Comparison of ENCODE assay signal across 9 mouse cellular contexts in genomic region chr11:95538378-95539104, GRCm38 (mm10). TPM values are rescaled to one million over a fixed set of nuclear protein-coding genes. Genes with fewer than 3 reads are reported as not detected.
A peak's percentile ranks its signal among the peaks of the same experiment; 100 is the strongest.
DNase-seq lines count a peak whose midpoint lies in the region; ATAC-seq lines count a peak whose summit lies in the region.
"Had no signal": no experiment of that assay in that cellular context is flagged by ENCODE, and none has a peak within 500 bp of the region (broad histone marks: within the 10 kb centered on the region; RNA-seq: fewer than 3 reads in every experiment).

No protein-coding gene starts in this region.

- H3K9ac ChIP-seq in lung, embryonic 16.5 days (ENCODE audit: low read length) = no peak overlapping the region
- no peak overlapping the region for H3K9ac ChIP-seq in embryonic facial prominence, embryonic 12.5 days
- H3K9ac ChIP-seq: hindbrain, embryonic 15.5 days had no signal

- DNase-seq in cerebellum, postnatal 14 days = peak; percentile 62 to 78
- DNase-seq in cerebellum, adult 11-12 months = no peak
- DNase-seq in lung, postnatal 36 days = no peak
- peak; percentile 60 to 69 for DNase-seq in kidney, postnatal 36 days
- no peak for DNase-seq in spleen, postnatal 10 days (ENCODE audit: low spot score in 2 of 2)
- DNase-seq in Muller cell, postnatal 12 days (ENCODE audit: inconsistent ontology term) = no peak

- H3K27ac ChIP-seq in lung, embryonic 16.5 days (ENCODE audit: low read length) = no peak overlapping the region
- H3K27ac ChIP-seq in embryonic facial prominence, embryonic 12.5 days = peak overlapping the region; percentile 13; the same call in 1 of the 2 replicates
- H3K27ac ChIP-seq: hindbrain, embryonic 15.5 days had no signal

- H3K27me3 ChIP-seq in lung, embryonic 16.5 days (ENCODE audit: control insufficient read depth, insufficient read depth, low read depth, low read length) = no peaks in the 10 kb centered on the region
- no peaks in the 10 kb centered on the region; the same call in 1 of the 2 replicates for H3K27me3 ChIP-seq in embryonic facial prominence, embryonic 12.5 days
- H3K27me3 ChIP-seq: hindbrain, embryonic 15.5 days had no signal

- WGBS in lung, embryonic 16.5 days = 61% methylated on average over 15 of the region's 15 CpGs
- WGBS in embryonic facial prominence, embryonic 12.5 days = 71% methylated on average over 15 of the region's 15 CpGs

- no peak overlapping the region for H3K4me3 ChIP-seq in lung, embryonic 16.5 days (ENCODE audit: low read length)
- H3K4me3 ChIP-seq in embryonic facial prominence, embryonic 12.5 days = no peak overlapping the region
- H3K4me3 ChIP-seq: hindbrain, embryonic 15.5 days had no signal

- H3K36me3 ChIP-seq in lung, embryonic 16.5 days (ENCODE audit: control insufficient read depth, insufficient read depth, low read length) = no peaks in the 10 kb centered on the region
- H3K36me3 ChIP-seq in embryonic facial prominence, embryonic 12.5 days = no peaks in the 10 kb centered on the region
- H3K36me3 ChIP-seq: hindbrain, embryonic 15.5 days had no signal

- H3K4me1 ChIP-seq in lung, embryonic 16.5 days (replicated peaks; ENCODE audit: control insufficient read depth, insufficient read depth, low read length) = peaks cover 4% of the 10 kb centered on the region
- H3K4me1 ChIP-seq in embryonic facial prominence, embryonic 12.5 days = peaks cover 38% of the 10 kb centered on the region

- H3K4me2 ChIP-seq in lung, embryonic 16.5 days (ENCODE audit: low read depth, low read length) = no peak overlapping the region
- no peak overlapping the region for H3K4me2 ChIP-seq in embryonic facial prominence, embryonic 12.5 days (replicated peaks)
- H3K4me2 ChIP-seq: hindbrain, embryonic 15.5 days had no signal

- no peaks in the 10 kb centered on the region for H3K9me3 ChIP-seq in lung, embryonic 16.5 days (ENCODE audit: control insufficient read depth, low read length)
- H3K9me3 ChIP-seq in embryonic facial prominence, embryonic 12.5 days = no peaks in the 10 kb centered on the region
- H3K9me3 ChIP-seq: hindbrain, embryonic 15.5 days had no signal

- peak; percentile 27; the same call in 1 of the 2 replicates for ATAC-seq in lung, embryonic 16.5 days (ENCODE audit: low read depth)
- ATAC-seq in embryonic facial prominence, embryonic 12.5 days (ENCODE audit: insufficient number of reproducible peaks, insufficient read depth, low FRiP score, low TSS enrichment) = no peak

RNA-seq across cellular contexts. Expression of gene Nxph3, which starts 24.2 kb away (rescaled TPM):
- polyA plus RNA-seq in lung, embryonic 16.5 days (2015; fragmentation: Nextera tagmentation; extraction: Ambion mirVana) = 0.19 TPM in 1 of 2 replicates, not detected in the other
- 1.3 and 1.8 TPM in 2 replicates for polyA plus RNA-seq in embryonic facial prominence, embryonic 12.5 days (2016; fragmentation: Nextera tagmentation; extraction: Ambion mirVana)

RNA-seq across cellular contexts. Expression of gene Ngfr, which starts 49.0 kb away (rescaled TPM):
- polyA plus RNA-seq in lung, embryonic 16.5 days (2015; fragmentation: Nextera tagmentation; extraction: Ambion mirVana) = 4.3 and 4.6 TPM in 2 replicates
- polyA plus RNA-seq in embryonic facial prominence, embryonic 12.5 days (2016; fragmentation: Nextera tagmentation; extraction: Ambion mirVana) = 33.0 and 36.7 TPM in 2 replicates

Comparison
In these comparisons a context has a peak if more than half of its experiments do, and no peak if none do; other contexts are left out.
1. DNase-seq: peak in cerebellum, postnatal 14 days (2 of 2) and kidney, postnatal 36 days (2 of 2); none in cerebellum, adult 11-12 months (single experiment), lung, postnatal 36 days (single experiment), spleen, postnatal 10 days (0 of 2) and Muller cell, postnatal 12 days (single experiment).